Mouse (Mus musculus) small intestine, adult 2 months (tissue): ENCODE results near the gene Gm7903. TPM values are rescaled to one million over a fixed set of nuclear protein-coding genes. Genes with fewer than 3 reads are reported as not detected.
"Not testable (repeated sequence)": the region's sequence is repeated elsewhere in the genome, so short reads cannot be mapped to it uniquely, and the experiment has no call there.

Experiments
- H3K27ac ChIP-seq: fragments of 200-500 bp; 2 replicates; pipeline ENCODE4 v1.5.1; 2012; ENCODE audit warnings: low read depth, low read length, control low read depth, inconsistent platforms; ENCODE audit not compliant: insufficient read depth
- H3K27me3 ChIP-seq: fragments of 200-500 bp; 2 replicates; pipeline ENCODE4 v1.6.1; 2012; ENCODE audit warnings: mild to moderate bottlenecking, moderate library complexity, low read length, inconsistent platforms; ENCODE audit not compliant: control insufficient read depth, insufficient read depth
- H3K36me3 ChIP-seq: fragments of 200-500 bp; 2 replicates; pipeline ENCODE4 v1.6.1; 2012; ENCODE audit warnings: mild to moderate bottlenecking, low read length, control low read depth, inconsistent platforms; ENCODE audit not compliant: control insufficient read depth, insufficient read depth
- H3K4me1 ChIP-seq: fragments of 200-500 bp; 2 replicates; pipeline ENCODE4 v1.6.1; 2012; ENCODE audit warnings: low read length, inconsistent platforms, mixed read lengths; ENCODE audit not compliant: control insufficient read depth, insufficient read depth, insufficient read length
- H3K4me3 ChIP-seq: fragments of 200-500 bp; 2 replicates; pipeline ENCODE4 v1.5.1; 2012; ENCODE audit warnings: low read depth, mild to moderate bottlenecking, control low read depth, inconsistent platforms, low read length, moderate library complexity
- WGBS: fragments of 180-500 bp; shearing (Covaris S2); methylation state at CpG from one replicate; pipeline ENCODE4 v1.1.7; 2018; 5-methylcytosine and 5-hydroxymethylcytosine counted together
- polyA plus RNA-seq: library from polyadenylated mRNA; depleted of rRNA; stranded (reverse); fragments of >200 nt; gene quantifications from 2 replicates; pipeline ENCODE4 v1.2.3, GENCODE M21; 2012; rRNA removed

Gene Gm7903
- polyA plus RNA-seq: not detected in 2 replicates

DNA sequence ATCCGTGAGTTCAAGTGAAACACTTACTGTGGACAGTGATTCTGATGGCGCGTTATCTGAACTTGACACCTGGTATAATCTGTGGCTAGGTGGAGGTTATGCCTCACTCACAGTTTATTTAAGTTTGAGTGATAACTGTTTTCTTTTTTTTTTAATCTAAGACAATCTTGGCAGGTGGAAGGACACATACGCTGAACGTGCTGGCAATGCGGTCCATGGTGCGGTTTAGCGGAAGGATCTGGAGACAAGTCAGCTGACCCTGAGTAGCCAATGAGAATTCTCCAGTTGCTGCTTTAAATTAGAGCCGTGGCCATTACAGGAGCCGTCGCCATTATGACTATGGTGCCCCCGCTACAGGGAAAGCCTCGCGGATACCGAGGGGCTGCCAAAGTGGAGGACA, at the start of gene Gm7903:
Gm7903 (plus strand) TSS at position 301 of the 400 bp plus-strand sequence.
- H3K36me3 ChIP-seq, H3K27ac ChIP-seq, H3K27me3 ChIP-seq, H3K4me1 ChIP-seq, H3K4me3 ChIP-seq: not testable (repeated sequence)
- WGBS: no CpG with 5 or more reads among the region's 15 CpGs

- H3K4me1 ChIP-seq, H3K36me3 ChIP-seq, H3K27me3 ChIP-seq, H3K27ac ChIP-seq, H3K4me3 ChIP-seq: not testable (repeated sequence)
- no CpG with 5 or more reads among the region's 3 CpGs for WGBS
Measured at GRCm38 (mm10) chrX:135403578-135403977, 30.1 kb upstream of the Gm7903 start.

DNA sequence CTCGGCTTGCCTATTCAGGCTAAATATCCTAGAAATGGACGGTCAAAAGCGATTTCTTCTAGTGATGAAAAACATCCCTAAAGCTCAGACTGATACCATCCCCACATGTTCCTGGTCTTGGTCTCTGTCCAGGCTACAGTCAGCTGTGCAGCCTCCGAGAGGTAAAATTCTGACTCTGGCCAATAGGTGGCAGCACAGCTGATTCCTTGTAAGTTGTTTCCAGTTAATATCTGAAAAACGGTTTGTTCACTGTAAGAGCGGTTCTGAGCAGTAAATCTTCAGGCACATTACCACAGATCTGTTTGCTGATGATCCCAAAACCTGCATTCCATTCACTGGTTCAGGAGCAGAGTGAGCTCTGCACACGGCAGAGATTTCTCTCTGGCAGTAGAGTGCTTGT, 12.4 kb upstream of the Gm7903 start:
- H3K36me3 ChIP-seq, H3K27ac ChIP-seq, H3K27me3 ChIP-seq: not testable (repeated sequence)

GRCm38 (mm10) chrX:135421824-135422223, 11.8 kb upstream of the Gm7903 start:
- H3K4me3 ChIP-seq, H3K36me3 ChIP-seq, H3K27me3 ChIP-seq, H3K27ac ChIP-seq, H3K4me1 ChIP-seq: not testable (repeated sequence)

More for the DNA sequence above, 12.4 kb upstream of the Gm7903 start:
- H3K4me1 ChIP-seq, H3K4me3 ChIP-seq: not testable (repeated sequence)
- WGBS: 38% methylated on average over 4 of the region's 7 CpGs

GRCm38 (mm10) chrX:135422473-135422872, 11.2 kb upstream of the Gm7903 start:
- no CpG with 5 or more reads among the region's 4 CpGs for WGBS
- H3K36me3 ChIP-seq, H3K27me3 ChIP-seq, H3K4me3 ChIP-seq, H3K27ac ChIP-seq, H3K4me1 ChIP-seq: not testable (repeated sequence)

DNA sequence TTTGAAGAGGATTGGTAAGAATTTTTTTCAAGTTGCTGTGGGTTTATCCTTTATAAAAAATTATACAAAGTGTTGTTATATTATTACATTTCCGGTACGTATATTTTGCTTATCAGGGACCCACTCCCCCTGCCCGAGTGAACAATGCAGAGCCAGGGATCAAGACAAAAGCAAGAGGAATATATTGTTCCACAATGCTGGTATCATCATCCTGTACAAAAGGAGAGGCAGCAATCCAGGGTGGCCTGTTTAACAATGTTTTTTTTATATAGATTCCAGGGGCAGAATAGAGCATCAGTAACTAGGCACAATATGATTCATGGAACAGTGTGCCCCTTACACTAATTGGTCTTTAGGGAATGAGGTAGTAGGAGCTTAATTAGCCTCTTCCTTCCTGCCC, 30.5 kb downstream of the Gm7903 start:
- WGBS: no CpG with 5 or more reads among the region's 3 CpGs
- not testable (repeated sequence) for H3K27me3 ChIP-seq, H3K4me3 ChIP-seq, H3K36me3 ChIP-seq, H3K4me1 ChIP-seq, H3K27ac ChIP-seq

GRCm38 (mm10) chrX:135481902-135482301, 48.3 kb downstream of the Gm7903 start:
- H3K4me1 ChIP-seq, H3K36me3 ChIP-seq, H3K27me3 ChIP-seq, H3K27ac ChIP-seq, H3K4me3 ChIP-seq: not testable (repeated sequence)
- WGBS: no CpG with 5 or more reads among the region's 6 CpGs

- not testable (repeated sequence) for H3K27ac ChIP-seq, H3K4me3 ChIP-seq, H3K4me1 ChIP-seq, H3K36me3 ChIP-seq, H3K27me3 ChIP-seq
- no CpG with 5 or more reads among the region's 3 CpGs for WGBS
Measured at GRCm38 (mm10) chrX:135483183-135483582, 49.5 kb downstream of the Gm7903 start.

Other genes starting within 250 kb of the Gm7903 start
- 0.11 TPM in 1 of 2 replicates, not detected in the other for gene Tceal6, start 223.1 kb upstream of the Gm7903 start, polyA plus RNA-seq
- not detected in 2 replicates for gene Pramel3, start 131.5 kb upstream of the Gm7903 start, polyA plus RNA-seq
- gene Gm5128, start 60.6 kb upstream of the Gm7903 start, polyA plus RNA-seq: not detected in 2 replicates
- not detected in 2 replicates for gene AV320801, start 60.8 kb downstream of the Gm7903 start, polyA plus RNA-seq
- 0.25 and 0.43 TPM in 2 replicates for gene Nxf7, start 164.9 kb downstream of the Gm7903 start, polyA plus RNA-seq
- gene Prame, start 193.9 kb downstream of the Gm7903 start, polyA plus RNA-seq: not detected in 2 replicates